Mouse (Mus musculus) myocyte (in vitro differentiated cells): Measurements from ENCODE around the gene Kif3c. TPM values are rescaled to one million over a fixed set of nuclear protein-coding genes. Genes with fewer than 3 reads are reported as not detected.
A peak's percentile ranks its signal among the peaks of the same experiment; 100 is the strongest.

Experiments used
- H3K27me3 ChIP-seq: one replicate; pipeline ENCODE4 v1.6.1; 2011; ENCODE audit not compliant: control insufficient read depth, insufficient read depth, insufficient read length
- H3K36me3 ChIP-seq: one replicate; pipeline ENCODE4 v1.6.1; 2011; ENCODE audit not compliant: control insufficient read depth, insufficient read depth
- H3K4me2 ChIP-seq: one replicate; pipeline ENCODE4 v1.6.1; 2011; ENCODE audit warnings: low read depth, control low read depth
- H3K4me3 ChIP-seq: one replicate; pipeline ENCODE4 v1.5.1; 2011; ENCODE audit warnings: mild to moderate bottlenecking, control low read depth, moderate library complexity
- H3K79me2 ChIP-seq: one replicate; pipeline ENCODE4 v1.6.1; 2011; ENCODE audit not compliant: control insufficient read depth, insufficient read depth
- H3ac ChIP-seq: one replicate; pipeline ENCODE4 v1.6.1; 2011; ENCODE audit not compliant: control insufficient read depth, insufficient read length
- CEBPB ChIP-seq: IDR thresholded peaks from 2 replicates; pipeline ENCODE4 v1.6.1; 2011; ENCODE audit warnings: mild to moderate bottlenecking, moderate library complexity; ENCODE audit not compliant: poor library complexity, insufficient read depth, severe bottlenecking
- E2F4 ChIP-seq: IDR thresholded peaks from one replicate; pipeline ENCODE4 v1.6.1; 2011; ENCODE audit warnings: mild to moderate bottlenecking, control low read depth, moderate library complexity; ENCODE audit not compliant: insufficient read depth
- MAX ChIP-seq: IDR thresholded peaks from one replicate; pipeline ENCODE4 v1.6.1; 2011; ENCODE audit warnings: low read depth, mild to moderate bottlenecking, control low read depth
- MYOD1 ChIP-seq, 3 experiments: IDR thresholded peaks; one replicate each; pipeline ENCODE4 v1.6.1; 2011; ENCODE audit warnings: control low read depth in 2 of 3, low read depth in 2 of 3, mild to moderate bottlenecking in 2 of 3, moderate library complexity in 1 of 3; ENCODE audit not compliant: insufficient read length in 2 of 3, control insufficient read depth in 1 of 3
- MYOG ChIP-seq, 3 experiments: IDR thresholded peaks; one replicate each; pipeline ENCODE4 v1.6.1; 2011; ENCODE audit warnings: control low read depth in 2 of 3, low read depth in 2 of 3, mild to moderate bottlenecking in 2 of 3; ENCODE audit not compliant: insufficient read length in 2 of 3, control insufficient read depth in 1 of 3, insufficient read depth in 1 of 3
- POLR2A ChIP-seq: IDR thresholded peaks from one replicate; pipeline ENCODE4 v1.6.1; 2011; ENCODE audit warnings: low read depth, mild to moderate bottlenecking, control low read depth, moderate library complexity; ENCODE audit not compliant: insufficient read length
- POLR2AphosphoS2 ChIP-seq: IDR thresholded peaks from one replicate; pipeline ENCODE4 v1.6.1; 2011; ENCODE audit warnings: low read depth, control low read depth; ENCODE audit not compliant: insufficient read length
- REST ChIP-seq: IDR thresholded peaks from one replicate; pipeline ENCODE4 v1.6.1; 2011; ENCODE audit warnings: mild to moderate bottlenecking, control low read depth, moderate library complexity; ENCODE audit not compliant: insufficient read depth, insufficient read length
- SRF ChIP-seq: IDR thresholded peaks from one replicate; pipeline ENCODE4 v1.6.1; 2011; ENCODE audit warnings: low read depth; ENCODE audit not compliant: control insufficient read depth, insufficient read length
- TCF12 ChIP-seq: IDR thresholded peaks from one replicate; pipeline ENCODE4 v1.6.1; 2011; ENCODE audit warnings: mild to moderate bottlenecking, control low read depth; ENCODE audit not compliant: poor library complexity, insufficient read depth, severe bottlenecking
- TCF3 ChIP-seq: IDR thresholded peaks from one replicate; pipeline ENCODE4 v1.6.1; 2011; ENCODE audit warnings: low read depth, control low read depth; ENCODE audit not compliant: insufficient read length
- USF1 ChIP-seq: IDR thresholded peaks from one replicate; pipeline ENCODE4 v1.6.1; 2011; ENCODE audit warnings: low read depth, mild to moderate bottlenecking, control low read depth, moderate library complexity
- polyA plus RNA-seq: library from polyadenylated mRNA; unstranded; fragments of >200 nt; fragmentation: generic; extraction: Trizol; gene quantifications from one replicate; pipeline ENCODE4 v1.2.1, GENCODE M21; 2012; ENCODE audit warnings: missing spikeins

The Kif3c gene
- polyA plus RNA-seq, 1 experiment: 16.7 TPM

DNA sequence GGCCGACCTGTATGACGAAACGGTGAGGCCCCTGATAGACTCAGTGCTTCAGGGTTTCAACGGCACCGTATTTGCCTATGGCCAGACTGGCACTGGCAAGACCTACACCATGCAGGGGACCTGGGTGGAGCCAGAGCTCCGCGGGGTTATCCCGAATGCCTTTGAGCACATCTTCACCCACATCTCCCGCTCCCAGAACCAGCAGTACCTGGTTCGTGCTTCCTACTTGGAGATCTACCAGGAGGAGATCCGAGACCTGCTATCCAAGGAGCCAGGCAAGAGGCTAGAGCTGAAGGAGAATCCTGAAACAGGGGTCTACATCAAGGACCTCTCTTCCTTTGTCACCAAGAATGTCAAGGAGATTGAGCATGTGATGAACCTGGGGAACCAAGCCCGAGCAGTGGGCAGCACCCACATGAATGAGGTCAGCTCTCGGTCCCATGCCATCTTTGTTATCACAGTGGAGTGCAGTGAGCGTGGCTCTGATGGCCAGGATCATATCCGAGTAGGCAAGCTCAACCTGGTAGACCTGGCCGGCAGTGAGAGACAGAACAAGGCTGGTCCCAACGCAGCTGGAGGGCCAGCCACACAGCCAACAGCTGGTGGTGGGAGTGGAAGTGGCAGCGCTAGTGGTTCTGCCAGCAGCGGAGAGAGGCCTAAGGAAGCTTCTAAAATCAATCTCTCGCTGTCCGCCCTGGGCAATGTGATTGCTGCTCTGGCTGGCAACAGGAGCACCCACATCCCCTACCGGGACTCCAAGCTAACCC, 1.4 kb downstream of the Kif3c start:
- Histone ChIP-seq H3K27me3 (no peaks in the 10 kb centered on the region), H3K36me3 (no peaks in the 10 kb centered on the region), H3K79me2 (peaks cover 29% of the 10 kb centered on the region), H3K4me2 (peak overlapping the region; percentile 87), H3K4me3 (peak overlapping the region; percentile 77), H3ac (peak overlapping the region; percentile 46)
- no peak for TF ChIP-seq POLR2A
- TF ChIP-seq TCF12: no peak
- TF ChIP-seq MYOG (IDR thresholded peaks at IDR 0.05; ENCODE audit: control insufficient read depth in 1 of 3, insufficient read depth in 1 of 3, insufficient read length in 2 of 3, low read depth in 2 of 3): no peak
- TF ChIP-seq CEBPB: no peak
- TF ChIP-seq USF1: no peak
- no peak for TF ChIP-seq REST
- TF ChIP-seq POLR2AphosphoS2: no peak
- no peak for TF ChIP-seq SRF
- no peak for TF ChIP-seq E2F4
- TF ChIP-seq MAX: no peak
- no peak for TF ChIP-seq TCF3
- TF ChIP-seq MYOD1 (IDR thresholded peaks at IDR 0.05; ENCODE audit: control insufficient read depth in 1 of 3, insufficient read length in 2 of 3, low read depth in 2 of 3): no peak

DNA sequence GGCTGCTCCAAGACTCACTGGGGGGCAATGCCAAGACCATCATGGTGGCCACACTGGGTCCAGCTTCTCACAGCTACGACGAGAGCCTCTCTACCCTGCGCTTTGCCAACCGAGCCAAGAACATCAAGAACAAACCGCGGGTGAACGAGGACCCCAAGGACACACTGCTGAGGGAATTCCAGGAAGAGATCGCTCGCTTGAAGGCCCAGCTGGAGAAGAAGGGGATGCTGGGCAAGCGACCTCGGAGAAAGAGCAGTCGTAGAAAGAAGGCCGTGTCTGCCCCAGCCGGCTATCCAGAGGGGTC, 2.0 kb downstream of the Kif3c start:
- no peak overlapping the region for H3K4me2 ChIP-seq
- peaks cover 29% of the 10 kb centered on the region for H3K79me2 ChIP-seq
- H3K4me3 ChIP-seq: peak overlapping the region; percentile 77
- H3K36me3 ChIP-seq: no peaks in the 10 kb centered on the region
- TF ChIP-seq REST (no peak), TCF12 (no peak), MAX (no peak), E2F4 (no peak), SRF (no peak), MYOD1 (IDR thresholded peaks at IDR 0.05; ENCODE audit: control insufficient read depth in 1 of 3, insufficient read length in 2 of 3, low read depth in 2 of 3) (no peak), CEBPB (no peak), TCF3 (no peak), POLR2A (no peak), USF1 (no peak), POLR2AphosphoS2 (no peak), MYOG (IDR thresholded peaks at IDR 0.05; ENCODE audit: control insufficient read depth in 1 of 3, insufficient read depth in 1 of 3, insufficient read length in 2 of 3, low read depth in 2 of 3) (no peak)
- no peaks in the 10 kb centered on the region for H3K27me3 ChIP-seq
- no peak overlapping the region for H3ac ChIP-seq

DNA sequence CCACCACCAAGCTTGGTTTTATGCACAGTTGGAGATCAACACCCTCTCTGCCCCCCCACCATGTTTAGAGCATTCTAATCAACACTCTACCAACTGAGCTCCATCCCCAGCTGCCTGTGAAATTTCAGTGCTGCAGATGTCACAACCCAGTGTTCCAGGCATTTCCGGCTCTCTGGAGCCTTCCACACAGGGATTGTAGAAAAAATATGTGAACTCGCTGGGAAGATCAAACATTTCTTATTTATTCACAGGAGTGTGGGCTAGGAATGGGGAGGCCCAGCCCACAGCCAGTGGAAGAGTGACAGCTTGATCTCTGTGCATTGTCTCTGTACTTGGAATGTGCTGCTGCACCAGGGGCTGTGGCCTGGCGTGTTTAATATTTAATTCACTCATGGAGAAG, 3.8 kb downstream of the Kif3c start:
- Histone ChIP-seq H3K4me2 (peak overlapping the region; percentile 54), H3K27me3 (no peaks in the 10 kb centered on the region), H3ac (no peak overlapping the region), H3K36me3 (no peaks in the 10 kb centered on the region), H3K4me3 (no peak overlapping the region), H3K79me2 (peaks cover 38% of the 10 kb centered on the region)
- TF ChIP-seq MYOD1 (IDR thresholded peaks at IDR 0.05; ENCODE audit: control insufficient read depth in 1 of 3, insufficient read length in 2 of 3, low read depth in 2 of 3) (no peak), MYOG (IDR thresholded peaks at IDR 0.05; ENCODE audit: control insufficient read depth in 1 of 3, insufficient read depth in 1 of 3, insufficient read length in 2 of 3, low read depth in 2 of 3) (no peak), E2F4 (no peak), USF1 (no peak), REST (no peak), TCF12 (no peak), TCF3 (no peak), POLR2A (no peak), SRF (no peak), CEBPB (no peak), POLR2AphosphoS2 (no peak), MAX (no peak)

DNA sequence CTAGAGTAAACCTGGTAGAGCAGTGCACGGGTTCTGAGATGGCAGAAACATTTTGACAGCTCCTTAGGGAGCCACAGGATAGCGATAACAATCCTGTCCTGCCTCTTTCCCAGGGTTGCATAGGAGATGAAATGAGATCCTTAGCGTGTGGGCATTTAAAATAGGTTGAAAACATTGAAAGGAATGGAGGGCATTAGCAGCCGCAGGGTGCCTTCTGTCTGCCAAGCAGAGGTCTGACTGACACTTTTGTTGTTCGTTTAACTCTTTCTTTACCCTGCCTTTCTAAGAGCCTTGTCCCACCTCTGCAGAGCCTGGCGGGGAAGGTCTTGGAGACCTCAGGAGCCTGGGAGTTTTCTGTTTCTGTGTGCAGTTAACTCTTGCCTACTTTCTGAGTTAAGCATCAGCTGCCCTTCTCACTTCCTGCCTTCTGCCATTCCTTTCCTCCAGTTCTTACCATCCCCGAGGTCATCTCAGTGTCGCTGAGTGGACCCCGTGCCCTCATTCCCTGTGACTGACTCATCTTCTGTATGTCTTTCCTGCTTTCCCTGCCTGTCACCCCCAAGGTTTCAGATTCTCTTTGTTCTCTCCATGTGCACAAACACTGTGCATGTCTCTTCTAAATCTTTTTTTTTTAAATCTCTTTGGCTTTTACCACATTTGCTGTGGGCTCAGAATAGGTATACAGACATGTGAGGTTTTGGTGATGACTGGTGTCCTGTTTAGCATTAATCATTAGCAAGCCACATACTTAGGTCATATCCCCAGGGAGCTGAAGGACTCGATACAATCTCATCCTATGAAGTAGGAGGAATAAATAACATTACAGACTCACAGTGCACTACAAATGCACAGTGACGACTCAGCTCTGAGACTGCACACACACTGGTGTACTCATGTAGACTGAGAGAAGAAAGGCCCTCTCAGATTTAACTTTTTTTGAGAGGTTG, 6.3 kb downstream of the Kif3c start:
- Histone ChIP-seq H3ac (no peak overlapping the region), H3K79me2 (peaks cover 37% of the 10 kb centered on the region), H3K4me3 (peak overlapping the region; percentile 8), H3K36me3 (no peaks in the 10 kb centered on the region), H3K4me2 (peak overlapping the region; percentile 97), H3K27me3 (no peaks in the 10 kb centered on the region)
- no peak for TF ChIP-seq MYOD1 (IDR thresholded peaks at IDR 0.05; ENCODE audit: control insufficient read depth in 1 of 3, insufficient read length in 2 of 3, low read depth in 2 of 3)
- 0 out of 2 replicates have a peak, but pooled peaks have one; percentile 50 for TF ChIP-seq CEBPB
